8 mouse cellular contexts compared by ENCODE assay signal in genomic region chr13:47537156-47537555, GRCm38 (mm10).
"Had no signal": no experiment of that assay in that cellular context is flagged by ENCODE, and none has a peak within 500 bp of the region (broad histone marks: within the 10 kb centered on the region; RNA-seq: fewer than 3 reads in every experiment).

No protein-coding gene starts in this region.

- H3K27ac ChIP-seq: liver, embryonic 13.5 days; macrophage; midbrain, embryonic 13.5 days had no signal

- H3K9ac ChIP-seq: liver, embryonic 13.5 days; lung, embryonic 14.5 days; midbrain, embryonic 13.5 days had no signal

- DNase-seq: kidney, adult 18-20 months; kidney, adult 9 months; kidney, postnatal 25 days; liver, embryonic 13.5 days; lung, embryonic 14.5 days; thymus, postnatal 25 days had no signal

- H3K4me3 ChIP-seq: liver, embryonic 13.5 days; midbrain, embryonic 13.5 days had no signal

- H3K36me3 ChIP-seq: liver, embryonic 13.5 days; midbrain, embryonic 13.5 days had no signal

- H3K9me3 ChIP-seq: liver, embryonic 13.5 days; midbrain, embryonic 13.5 days had no signal

- H3K27me3 ChIP-seq: liver, embryonic 13.5 days; midbrain, embryonic 13.5 days had no signal

- H3K4me1 ChIP-seq: liver, embryonic 13.5 days; midbrain, embryonic 13.5 days had no signal
